Comparison of ENCODE assay signal across 8 mouse cellular contexts in genomic region chr16:17209981-17210838, GRCm38 (mm10). TPM values are rescaled to one million over a fixed set of nuclear protein-coding genes. Genes with fewer than 3 reads are reported as not detected.
A peak's percentile ranks its signal among the peaks of the same experiment; 100 is the strongest.
DNase-seq lines count a peak whose midpoint lies in the region; ATAC-seq and TF ChIP-seq lines count a peak whose summit lies in the region.

No protein-coding gene starts in this region.

- TF ChIP-seq CTCF in Patski (IDR thresholded peaks at IDR 0.05): no peak

- H3K4me2 ChIP-seq in hindbrain, embryonic 16.5 days (ENCODE audit: low read length): peak overlapping the region; percentile 95

- H3K27ac ChIP-seq in hindbrain, embryonic 16.5 days (ENCODE audit: low read depth, low read length): peak overlapping the region; percentile 92; the same call in 1 of the 2 replicates

- CTCF ChIA-PET in Patski (lab: Charles Lee): interaction anchor here (0.7 to 5.6 kb wide), 20 partner anchors 10 to 104 kb away, joined by 3 to 39 read pairs (median 6); partner anchors contain the start of genes Hic2 and Tmem191c

- peak overlapping the region; percentile 70 for H3K9ac ChIP-seq in hindbrain, embryonic 16.5 days (ENCODE audit: low read depth, low read length)

- in situ Hi-C loops in Patski (cut with MboI; ENCODE audit: low pct_unique_long_range_greater_than_20kb): no loop called here

- DNase-seq in Patski (ENCODE audit: low read depth, low spot score): no peak
- peak; percentile 82 to 93 for DNase-seq in cerebellum, postnatal 4 days (ENCODE audit: low spot score in 2 of 2)
- DNase-seq in gastrocnemius, adult 18-20 months (ENCODE audit: low spot score): peak; percentile 90
- peak; percentile 85 to 89 for DNase-seq in left cerebral cortex, adult 18-20 months (ENCODE audit: low spot score in 2 of 2)
- DNase-seq in lung, postnatal 4 days: peak; percentile 91 to 93
- DNase-seq in retina, postnatal 1 day: peak; percentile 92
- DNase-seq in thymus, postnatal 4 days: peak; percentile 97

- peak overlapping the region; percentile 70 for H3K4me3 ChIP-seq in hindbrain, embryonic 16.5 days (ENCODE audit: low read length)

- POLR2A ChIA-PET in Patski (lab: Charles Lee): interaction anchor here (0.9 to 1.4 kb wide), 3 partner anchors 9 to 39 kb away, joined by 3 read pairs; no protein-coding TSS in a partner anchor

- H3K36me3 ChIP-seq in hindbrain, embryonic 16.5 days (ENCODE audit: control insufficient read depth, insufficient read depth, low read length): no peaks in the 10 kb centered on the region

- H3K27me3 ChIP-seq in Patski: peaks cover 21% of the 10 kb centered on the region
- 0 out of 2 replicates have a peak, but pooled peaks cover 2% of the 10 kb centered on the region for H3K27me3 ChIP-seq in hindbrain, embryonic 16.5 days (replicated peaks; ENCODE audit: control insufficient read depth, insufficient read depth, low read length)

- ATAC-seq in Patski: peak; percentile 38
- peak; percentile 73 for ATAC-seq in hindbrain, embryonic 16.5 days

- WGBS in hindbrain, embryonic 16.5 days: 6% methylated on average over 48 of the region's 48 CpGs

- no peaks in the 10 kb centered on the region for H3K9me3 ChIP-seq in hindbrain, embryonic 16.5 days (ENCODE audit: control insufficient read depth, low read length)

- peaks cover 20% of the 10 kb centered on the region for H3K4me1 ChIP-seq in hindbrain, embryonic 16.5 days (ENCODE audit: control insufficient read depth, insufficient read depth, low read depth, low read length)

RNA-seq across cellular contexts. Expression of gene Rimbp3, which starts 1.8 kb away (rescaled TPM):
- polyA plus RNA-seq in Patski (2021): 0.05 TPM
- under 1 TPM; 0.05 to 0.07 TPM for total RNA-seq in gastrocnemius, adult 18-20 months (2021)
- polyA plus RNA-seq in hindbrain, embryonic 16.5 days (2015; fragmentation: Nextera tagmentation; extraction: Ambion mirVana): 1.7 and 1.9 TPM in 2 replicates
- total RNA-seq in left cerebral cortex, adult 18-20 months (2021): 1 to 10 TPM; 1.8 to 2.0 TPM

RNA-seq across cellular contexts. Expression of gene Ube2l3, which starts 7.8 kb away (rescaled TPM):
- polyA plus RNA-seq in Patski (2021): 181 TPM
- total RNA-seq in gastrocnemius, adult 18-20 months (2021): 100 to 1,000 TPM; 146 to 149 TPM
- 294 and 296 TPM in 2 replicates for polyA plus RNA-seq in hindbrain, embryonic 16.5 days (2015; fragmentation: Nextera tagmentation; extraction: Ambion mirVana)
- 100 to 1,000 TPM; 133 to 147 TPM for total RNA-seq in left cerebral cortex, adult 18-20 months (2021)

RNA-seq across cellular contexts. Expression of gene Hic2, which starts 23.2 kb away (rescaled TPM):
- 1.6 TPM for polyA plus RNA-seq in Patski (2021)
- total RNA-seq in gastrocnemius, adult 18-20 months (2021): 1 to 10 TPM; 1.4 to 1.7 TPM
- polyA plus RNA-seq in hindbrain, embryonic 16.5 days (2015; fragmentation: Nextera tagmentation; extraction: Ambion mirVana): 6.1 and 7.1 TPM in 2 replicates
- total RNA-seq in left cerebral cortex, adult 18-20 months (2021): 1 to 10 TPM; 5.3 to 6.1 TPM
